Comparison of ENCODE assay signal across 14 mouse cellular contexts in the genomic region with DNA sequence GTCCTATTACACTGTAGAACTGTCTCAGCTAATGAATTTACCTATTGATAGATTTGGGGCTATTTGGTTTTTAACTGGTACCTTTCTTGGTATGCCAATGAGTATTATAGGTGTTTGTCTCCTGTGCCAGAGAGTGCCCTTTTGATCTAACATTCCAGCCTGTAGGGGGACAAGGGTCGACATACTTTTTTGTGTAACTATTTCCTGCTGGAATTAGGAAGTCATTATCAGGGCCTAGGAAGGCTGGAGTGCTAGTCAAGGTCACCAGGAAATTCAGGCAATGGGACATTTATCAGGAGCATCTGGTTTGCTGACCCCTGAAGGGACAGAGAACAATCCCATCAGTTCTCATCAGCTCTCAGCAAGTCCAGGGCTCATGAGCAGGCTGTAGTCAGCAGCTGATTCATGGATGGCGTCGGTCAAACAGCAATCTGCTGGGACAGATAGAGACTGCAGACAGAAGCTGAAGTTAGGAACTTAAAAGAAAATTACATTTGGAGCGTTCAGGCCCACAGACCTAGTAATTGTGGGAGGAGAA. TPM values are rescaled to one million over a fixed set of nuclear protein-coding genes. Genes with fewer than 3 reads are reported as not detected.
A peak's percentile ranks its signal among the peaks of the same experiment; 100 is the strongest.
DNase-seq lines count a peak whose midpoint lies in the region; ATAC-seq and TF ChIP-seq lines count a peak whose summit lies in the region.
"Had no signal": no experiment of that assay in that cellular context is flagged by ENCODE, and none has a peak within 500 bp of the region (broad histone marks: within the 10 kb centered on the region; RNA-seq: fewer than 3 reads in every experiment).

No protein-coding gene starts in this region.

- H3K9ac ChIP-seq in heart, embryonic 16.5 days (ENCODE audit: low read length), result no peak overlapping the region
- H3K9ac ChIP-seq in liver, adult 2 months (ENCODE audit: low read depth, low read length), result no peak overlapping the region

- intact Hi-C loops in heart, postnatal 36 days (cut with DNase I), result loop anchor here (2.0 kb wide), 1 partner anchor 14 kb away; no protein-coding TSS in a partner anchor

- peaks cover 49% of the 10 kb centered on the region for H3K4me1 ChIP-seq in heart, embryonic 16.5 days (ENCODE audit: control insufficient read depth, insufficient read depth, low read length)
- peaks cover 40% of the 10 kb centered on the region for H3K4me1 ChIP-seq in liver, adult 2 months (ENCODE audit: control insufficient read depth, insufficient read depth, low read length)

- no peaks in the 10 kb centered on the region for H3K27me3 ChIP-seq in heart, embryonic 16.5 days (ENCODE audit: control insufficient read depth, insufficient read depth, low read length)
- no peaks in the 10 kb centered on the region for H3K27me3 ChIP-seq in liver, adult 2 months (ENCODE audit: control insufficient read depth, insufficient read depth, low read length)

- no peak for DNase-seq in heart, postnatal 36 days
- peak; percentile 67 for DNase-seq in liver, adult 2 months (ENCODE audit: extremely low read depth, low read depth, low spot score)
- DNase-seq in liver, result no peak
- peak; percentile 37 to 39 for DNase-seq in kidney, postnatal 36 days
- no peak for DNase-seq in spleen, postnatal 36 days (ENCODE audit: low spot score in 2 of 2)
- no peak for DNase-seq in right cerebral cortex, adult 18-20 months
- DNase-seq: adrenal gland, postnatal 25 days; embryo, embryonic 11 days had no signal

- H3K79me2 ChIP-seq in liver, adult 2 months (ENCODE audit: control insufficient read depth, insufficient read depth, low read length), result peaks cover 50% of the 10 kb centered on the region; the same call in 1 of the 2 replicates

- no peaks in the 10 kb centered on the region for H3K36me3 ChIP-seq in heart, embryonic 16.5 days (ENCODE audit: control insufficient read depth, insufficient read depth)
- no peaks in the 10 kb centered on the region for H3K36me3 ChIP-seq in liver, adult 2 months (ENCODE audit: control insufficient read depth, insufficient read depth, low read length)
- H3K36me3 ChIP-seq: midbrain, embryonic 10.5 days had no signal

- no peak for ATAC-seq in heart, embryonic 16.5 days (replicated peaks; ENCODE audit: extremely low read depth, insufficient read depth, low FRiP score)

- peak overlapping the region; percentile 39; the same call in 1 of the 2 replicates for H3K27ac ChIP-seq in heart, embryonic 16.5 days (ENCODE audit: low read length)
- peak overlapping the region; percentile 0; the same call in 1 of the 2 replicates for H3K27ac ChIP-seq in liver, adult 2 months (replicated peaks; ENCODE audit: insufficient read depth, low read depth, low read length)
- H3K27ac ChIP-seq: midbrain, embryonic 10.5 days had no signal

- no peak overlapping the region for H3K4me3 ChIP-seq in heart, embryonic 16.5 days (ENCODE audit: low read length)
- no peak overlapping the region for H3K4me3 ChIP-seq in liver, adult 2 months (ENCODE audit: insufficient read depth, low read depth, low read length)
- H3K4me3 ChIP-seq: erythroblast, embryonic 14.5 days; midbrain, embryonic 10.5 days; myocyte had no signal

- no peak for TF ChIP-seq CTCF in liver, adult 2 months (IDR thresholded peaks at IDR 0.05; ENCODE audit: low read depth, low read length)

- TF ChIP-seq POLR2A in liver, adult 2 months (IDR thresholded peaks at IDR 0.05; ENCODE audit: extremely low read depth, insufficient read depth, low read length), result no peak

- H3K9me3 ChIP-seq in heart, embryonic 16.5 days (replicated peaks; ENCODE audit: control insufficient read depth, low read length), result no peaks in the 10 kb centered on the region
- H3K9me3 ChIP-seq: midbrain, embryonic 10.5 days had no signal

- no peak overlapping the region for H3K4me2 ChIP-seq in heart, embryonic 16.5 days (ENCODE audit: low read depth, low read length)

- WGBS in heart, embryonic 16.5 days, result 34% methylated on average over 4 of the region's 4 CpGs
- 30% methylated on average over 4 of the region's 4 CpGs for WGBS in liver, adult 2 months

RNA-seq across cellular contexts. Expression of a gene that starts 6.4 kb away (rescaled TPM):
- 10.7 and 12.1 TPM in 2 replicates for polyA plus RNA-seq in heart, embryonic 16.5 days (2015; fragmentation: Nextera tagmentation; extraction: Ambion mirVana)
- 10 to 100 TPM; 83.7 to 93.5 TPM for total RNA-seq in heart, postnatal 36 days (2021)
- total RNA-seq in liver, adult 2 months (2014; rRNA removed), result 56.0 and 57.4 TPM in 2 replicates
- polyA plus RNA-seq in liver, adult 2 months (2012; rRNA removed), result 14.1 and 15.6 TPM in 2 replicates

RNA-seq across cellular contexts. Expression of a gene that starts 33.8 kb away (rescaled TPM):
- 0.07 and 0.14 TPM in 2 replicates for polyA plus RNA-seq in heart, embryonic 16.5 days (2015; fragmentation: Nextera tagmentation; extraction: Ambion mirVana)
- not detected for total RNA-seq in heart, postnatal 36 days (2021)
- total RNA-seq in liver, adult 2 months (2014; rRNA removed), result 0.09 TPM in 1 of 2 replicates, not detected in the other
- polyA plus RNA-seq in liver, adult 2 months (2012; rRNA removed), result not detected in 2 replicates
- total RNA-seq: adrenal gland, postnatal 25 days; left cerebral cortex, postnatal 25 days had no signal
- polyA plus RNA-seq: erythroblast, embryonic 14.5 days; gonadal fat pad, adult 2 months had no signal

Comparison
In these comparisons a context has a peak if more than half of its experiments do, and no peak if none do; other contexts are left out.
1. DNase-seq: peak in liver, adult 2 months (single experiment) and kidney, postnatal 36 days (2 of 2); none in heart, postnatal 36 days (0 of 2), liver (single experiment), spleen, postnatal 36 days (0 of 2) and right cerebral cortex, adult 18-20 months (single experiment).